Mouse (Mus musculus): Measurements from ENCODE around the gene Olfr1377. TPM values are rescaled to one million over a fixed set of nuclear protein-coding genes. Genes with fewer than 3 reads are reported as not detected.
"Not testable (repeated sequence)": the region's sequence is repeated elsewhere in the genome, so short reads cannot be mapped to it uniquely, and the experiment has no call there.

Gene Olfr1377
- not detected for total RNA-seq (2021)
- long read RNA-seq, experiment 1 = 0 reads
- long read RNA-seq, experiment 2 = 0 reads

- DNase-seq = no peak
These were observed at the start of gene Olfr1377 for GRCm38 (mm10) chr11:50981667-50982066. Gene Olfr1377, plus strand, starts transcription at chr11:50981967.

- no peak for DNase-seq
These were observed 49.7 kb upstream of the Olfr1377 start for GRCm38 (mm10) chr11:50932040-50932439.

GRCm38 (mm10) chr11:50938435-50938834 is 43.3 kb upstream of the Olfr1377 start:
- DNase-seq = no peak

GRCm38 (mm10) chr11:50939621-50940366 is 42.0 kb upstream of the Olfr1377 start:
- no peak for DNase-seq

- DNase-seq = no peak
These were observed 39.4 kb upstream of the Olfr1377 start for GRCm38 (mm10) chr11:50942386-50942785.

GRCm38 (mm10) chr11:50943506-50943905 is 38.3 kb upstream of the Olfr1377 start, which contains the start of gene 4933414I15Rik:
Gene 4933414I15Rik, minus strand, starts transcription at chr11:50943765.
- no peak for DNase-seq

GRCm38 (mm10) chr11:50952290-50952689 is 29.5 kb upstream of the Olfr1377 start:
- no peak for DNase-seq

GRCm38 (mm10) chr11:50953665-50954064 is 28.1 kb upstream of the Olfr1377 start, which contains the start of gene Prop1:
Gene Prop1, minus strand, starts transcription at chr11:50953765.
- DNase-seq = no peak

GRCm38 (mm10) chr11:50964886-50965285 is 16.9 kb upstream of the Olfr1377 start:
- DNase-seq = no peak

- no peak for DNase-seq
These were observed 15.5 kb upstream of the Olfr1377 start, which contains the start of gene Olfr1378 for GRCm38 (mm10) chr11:50966230-50966629. Gene Olfr1378, plus strand, starts transcription at chr11:50966530.

- DNase-seq = no peak
These were observed 4.6 kb upstream of the Olfr1377 start for GRCm38 (mm10) chr11:50977216-50977615.

- no peak for DNase-seq
These were observed 21.5 kb downstream of the Olfr1377 start, which contains the start of gene Olfr51 for GRCm38 (mm10) chr11:51003296-51003695. Gene Olfr51, plus strand, starts transcription at chr11:51003596.

GRCm38 (mm10) chr11:51011821-51012220 is 30.1 kb downstream of the Olfr1377 start:
- peak; percentile 9 for DNase-seq

- DNase-seq = no peak
These were observed 32.2 kb downstream of the Olfr1377 start, which contains the start of gene Olfr54 for GRCm38 (mm10) chr11:51013936-51014335. Gene Olfr54, plus strand, starts transcription at chr11:51014236.

- DNase-seq = no peak
These were observed 34.6 kb downstream of the Olfr1377 start for GRCm38 (mm10) chr11:51016341-51016740.

GRCm38 (mm10) chr11:51026811-51027210 is 45.0 kb downstream of the Olfr1377 start:
- DNase-seq = not testable (repeated sequence)

- not testable (repeated sequence) for DNase-seq
These were observed 47.6 kb downstream of the Olfr1377 start for GRCm38 (mm10) chr11:51029381-51029780.

GRCm38 (mm10) chr11:51030225-51030624 is 48.5 kb downstream of the Olfr1377 start:
- DNase-seq = no peak

GRCm38 (mm10) chr11:51032851-51033250 is 51.1 kb downstream of the Olfr1377 start:
- no peak for DNase-seq

GRCm38 (mm10) chr11:51034141-51034540 is 52.4 kb downstream of the Olfr1377 start:
- DNase-seq = not testable (repeated sequence)

- DNase-seq = no peak
These were observed 54.2 kb downstream of the Olfr1377 start for GRCm38 (mm10) chr11:51035951-51036350.
